Mouse (Mus musculus): ENCODE data around the gene Ajm1. TPM values are rescaled to one million over a fixed set of nuclear protein-coding genes. Genes with fewer than 3 reads are reported as not detected.
"Not testable (repeated sequence)": the region's sequence is repeated elsewhere in the genome, so short reads cannot be mapped to it uniquely, and the experiment has no call there.

The Ajm1 gene
- polyA plus RNA-seq, 1 experiment: 0.11 TPM

GRCm38 (mm10) chr2:25557221-25557963 lies 24.2 kb downstream of the Ajm1 start, which contains the start of gene Edf1:
Gene Edf1 (plus strand): TSS chr2:25557847.
- Histone ChIP-seq H3K27ac (ENCODE audit: insufficient read depth, low read depth, low read length) (peak within 1 kb of the TSS; percentile 69), H3K4me1 (ENCODE audit: control insufficient read depth, insufficient read depth, low read length) (peaks cover 10% of the 10 kb centered on the region), H3K4me3 (ENCODE audit: insufficient read depth, low read length) (peak within 1 kb of the TSS; percentile 86)
- TF ChIP-seq CTCF (IDR thresholded peaks at IDR 0.05; ENCODE audit: low read depth, low read length) (no peak), POLR2A (IDR thresholded peaks at IDR 0.05; ENCODE audit: borderline replicate concordance, low read depth, low read length) (peak; percentile 86)

DNA sequence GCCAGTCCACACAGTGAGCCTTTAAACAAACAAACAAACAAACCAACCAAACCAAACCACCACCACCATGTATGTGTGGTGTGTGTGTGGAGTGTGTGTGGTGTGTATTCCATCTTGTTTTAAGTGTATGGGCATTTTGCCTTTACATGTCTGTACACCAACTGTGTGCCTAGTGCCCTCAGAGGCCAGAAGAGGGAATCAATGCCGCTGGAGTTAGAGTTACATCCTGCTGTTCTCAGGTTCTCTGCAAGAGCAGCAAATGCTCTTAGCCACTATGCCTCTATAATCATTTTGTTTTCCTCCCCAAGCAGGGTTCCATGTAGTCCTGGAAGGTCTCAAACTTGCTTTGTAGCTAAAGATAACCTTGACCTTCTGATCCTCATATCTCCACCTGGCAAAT lies 25.3 kb downstream of the Ajm1 start:
- H3K4me3 ChIP-seq (ENCODE audit: insufficient read depth, low read length): no peak overlapping the region
- no peak overlapping the region for H3K27ac ChIP-seq (ENCODE audit: insufficient read depth, low read depth, low read length)
- no peak for TF ChIP-seq POLR2A (IDR thresholded peaks at IDR 0.05; ENCODE audit: borderline replicate concordance, low read depth, low read length)
- no peak for TF ChIP-seq CTCF (IDR thresholded peaks at IDR 0.05; ENCODE audit: low read depth, low read length)
- peaks cover 10% of the 10 kb centered on the region for H3K4me1 ChIP-seq (ENCODE audit: control insufficient read depth, insufficient read depth, low read length)

DNA sequence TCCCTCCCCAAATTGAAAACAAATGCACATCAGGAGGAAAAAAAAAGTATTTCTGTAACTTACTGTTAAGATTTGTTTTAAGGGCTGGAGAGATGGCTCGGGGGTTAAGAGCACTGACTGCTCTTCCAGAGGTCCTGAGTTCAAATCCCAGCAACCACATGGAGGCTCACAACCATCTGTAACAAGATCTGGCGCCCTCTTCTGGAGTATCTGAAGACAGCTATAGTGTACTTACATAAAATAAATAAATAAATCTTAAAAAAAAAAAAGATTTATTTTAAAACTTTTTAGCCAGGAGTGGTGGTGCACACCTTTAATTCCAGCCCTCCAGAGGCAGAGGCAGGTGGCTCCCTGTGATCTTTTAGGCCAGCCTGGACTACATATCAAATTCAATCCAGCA lies 26.1 kb downstream of the Ajm1 start:
- H3K4me3 ChIP-seq (ENCODE audit: insufficient read depth, low read length); H3K27ac ChIP-seq (ENCODE audit: insufficient read depth, low read depth, low read length): not testable (repeated sequence)
- peaks cover 11% of the 10 kb centered on the region for H3K4me1 ChIP-seq (ENCODE audit: control insufficient read depth, insufficient read depth, low read length)

GRCm38 (mm10) chr2:25553171-25553786 lies 28.3 kb downstream of the Ajm1 start:
- H3K4me1 ChIP-seq (ENCODE audit: control insufficient read depth, insufficient read depth, low read length): peaks cover 25% of the 10 kb centered on the region
- H3K4me3 ChIP-seq (ENCODE audit: insufficient read depth, low read length); H3K27ac ChIP-seq (ENCODE audit: insufficient read depth, low read depth, low read length): not testable (repeated sequence)

- Histone ChIP-seq H3K4me1 (ENCODE audit: control insufficient read depth, insufficient read depth, low read length) (peaks cover 22% of the 10 kb centered on the region), H3K27ac (ENCODE audit: insufficient read depth, low read depth, low read length) (no peak overlapping the region), H3K4me3 (ENCODE audit: insufficient read depth, low read length) (no peak overlapping the region)
- peak; percentile 16; the same call in 1 of the 2 replicates for TF ChIP-seq CTCF (IDR thresholded peaks at IDR 0.05; ENCODE audit: low read depth, low read length)
- TF ChIP-seq POLR2A (IDR thresholded peaks at IDR 0.05; ENCODE audit: borderline replicate concordance, low read depth, low read length): no peak
Measured at GRCm38 (mm10) chr2:25551186-25551585, 30.4 kb downstream of the Ajm1 start.

- Histone ChIP-seq H3K4me1 (ENCODE audit: control insufficient read depth, insufficient read depth, low read length) (peaks cover 36% of the 10 kb centered on the region), H3K27ac (ENCODE audit: insufficient read depth, low read depth, low read length) (no peak overlapping the region), H3K4me3 (ENCODE audit: insufficient read depth, low read length) (peak overlapping the region; percentile 17; the same call in 1 of the 2 replicates)
- TF ChIP-seq CTCF (IDR thresholded peaks at IDR 0.05; ENCODE audit: low read depth, low read length) (no peak), POLR2A (IDR thresholded peaks at IDR 0.05; ENCODE audit: borderline replicate concordance, low read depth, low read length) (no peak)
Measured at GRCm38 (mm10) chr2:25549021-25549991, 32.3 kb downstream of the Ajm1 start.

GRCm38 (mm10) chr2:25546811-25547491 lies 34.6 kb downstream of the Ajm1 start, which contains the start of gene Traf2:
Gene Traf2 (minus strand): TSS chr2:25546940.
- peak within 1 kb of the TSS; percentile 93 for H3K4me3 ChIP-seq (ENCODE audit: insufficient read depth, low read length)
- TF ChIP-seq POLR2A (IDR thresholded peaks at IDR 0.05; ENCODE audit: borderline replicate concordance, low read depth, low read length): no peak
- TF ChIP-seq CTCF (IDR thresholded peaks at IDR 0.05; ENCODE audit: low read depth, low read length): no peak
- peaks cover 42% of the 10 kb centered on the region for H3K4me1 ChIP-seq (ENCODE audit: control insufficient read depth, insufficient read depth, low read length)
- peak within 1 kb of the TSS; percentile 21 for H3K27ac ChIP-seq (ENCODE audit: insufficient read depth, low read depth, low read length)

GRCm38 (mm10) chr2:25545996-25546810 lies 35.4 kb downstream of the Ajm1 start:
- peaks cover 42% of the 10 kb centered on the region for H3K4me1 ChIP-seq (ENCODE audit: control insufficient read depth, insufficient read depth, low read length)

More at GRCm38 (mm10) chr2:25545996-25546810, 35.4 kb downstream of the Ajm1 start:
- TF ChIP-seq POLR2A (IDR thresholded peaks at IDR 0.05; ENCODE audit: borderline replicate concordance, low read depth, low read length) (no peak), CTCF (IDR thresholded peaks at IDR 0.05; ENCODE audit: low read depth, low read length) (no peak)
- Histone ChIP-seq H3K4me3 (ENCODE audit: insufficient read depth, low read length) (peak overlapping the region; percentile 93), H3K27ac (ENCODE audit: insufficient read depth, low read depth, low read length) (peak overlapping the region; percentile 21)

All from bone marrow macrophage, adult 2 months (primary cell).